Mouse (Mus musculus) hindbrain, embryonic 11.5 days (tissue): ENCODE results near the gene Tbpl1. TPM values are rescaled to one million over a fixed set of nuclear protein-coding genes. Genes with fewer than 3 reads are reported as not detected.

Experiments
- ATAC-seq: fragments of 200-750 bp; cut with Nextera tagmentation; 2 replicates; pipeline ENCODE4 v1.8.0; 2017; ENCODE audit warnings: mild to moderate bottlenecking, moderate TSS enrichment, moderate library complexity; ENCODE audit not compliant: low FRiP score
- DNase-seq: peaks from one replicate; pipeline ENCODE4 v3.0.0-alpha.2; 2015; ENCODE audit warnings: low spot score
- H3K27ac ChIP-seq: fragments of 300-500 bp; sonication (generic); 2 replicates; pipeline ENCODE4 v1.5.1; 2014; ENCODE audit warnings: mild to moderate bottlenecking, low read depth, low read length
- H3K27me3 ChIP-seq: fragments of 300-500 bp; sonication (generic); 2 replicates; pipeline ENCODE4 v1.6.1; 2014; ENCODE audit warnings: mild to moderate bottlenecking, low read length, moderate library complexity, mixed read lengths; ENCODE audit not compliant: control insufficient read depth, insufficient read depth
- H3K36me3 ChIP-seq: fragments of 300-500 bp; sonication (generic); 2 replicates; pipeline ENCODE4 v1.6.1; 2014; ENCODE audit warnings: mild to moderate bottlenecking, low read length, moderate library complexity, mixed read lengths; ENCODE audit not compliant: control insufficient read depth, insufficient read depth
- H3K4me1 ChIP-seq: fragments of 300-500 bp; sonication (generic); replicated peaks from 2 replicates; pipeline ENCODE4 v1.6.1; 2014; ENCODE audit warnings: low read length, mixed read lengths; ENCODE audit not compliant: control insufficient read depth, insufficient read depth
- H3K4me2 ChIP-seq: fragments of 300-500 bp; sonication (generic); replicated peaks from 2 replicates; pipeline ENCODE4 v1.6.1; 2014; ENCODE audit warnings: mild to moderate bottlenecking, low read depth, low read length
- H3K4me3 ChIP-seq: fragments of 300-500 bp; sonication (generic); 2 replicates; pipeline ENCODE4 v1.5.1; 2014; ENCODE audit warnings: low read depth, low read length
- H3K9ac ChIP-seq: fragments of 300-500 bp; sonication (generic); 2 replicates; pipeline ENCODE4 v1.6.1; 2014; ENCODE audit warnings: low read depth, low read length
- H3K9me3 ChIP-seq: fragments of 300-500 bp; sonication (generic); 2 replicates; pipeline ENCODE4 v1.6.1; 2016; ENCODE audit warnings: low read length; ENCODE audit not compliant: control insufficient read depth
- WGBS: fragments of 180-500 bp; shearing (Covaris S2); extraction: QIAGEN DNeasy Blood & Tissue Kit; methylation state at CpG from one replicate; pipeline ENCODE4 v1.1.7; 2014; 5-methylcytosine and 5-hydroxymethylcytosine counted together
- polyA plus RNA-seq: library from polyadenylated mRNA; unstranded; fragments of >200 nt; fragmentation: Nextera tagmentation; extraction: Ambion mirVana; gene quantifications from 2 replicates; pipeline ENCODE4 v1.2.1, GENCODE M21; 2014

The Tbpl1 gene
- polyA plus RNA-seq, 1 experiment from 2014 or later: 128 TPM

GRCm38 (mm10) chr10:22700773-22701172 is 31.0 kb downstream of the Tbpl1 start:
- Histone ChIP-seq H3K9me3 (no peaks in the 10 kb centered on the region), H3K9ac (no peak overlapping the region), H3K27ac (no peak overlapping the region), H3K27me3 (no peaks in the 10 kb centered on the region), H3K4me2 (no peak overlapping the region), H3K36me3 (no peaks in the 10 kb centered on the region), H3K4me1 (no peaks in the 10 kb centered on the region), H3K4me3 (no peak overlapping the region)
- WGBS: 75% methylated on average over 9 of the region's 9 CpGs
- DNase-seq: no peak
- ATAC-seq: no peak

- ATAC-seq (0 out of 2 replicates have a peak, but pooled peaks have one; percentile 22), DNase-seq (no peak)
- Histone ChIP-seq H3K9ac (no peak overlapping the region), H3K9me3 (no peaks in the 10 kb centered on the region), H3K4me2 (no peak overlapping the region), H3K27ac (no peak overlapping the region), H3K4me1 (no peaks in the 10 kb centered on the region), H3K4me3 (no peak overlapping the region), H3K36me3 (no peaks in the 10 kb centered on the region), H3K27me3 (no peaks in the 10 kb centered on the region)
- WGBS: 83% methylated on average over 19 of the region's 19 CpGs
Measured at GRCm38 (mm10) chr10:22699487-22700335, 32.0 kb downstream of the Tbpl1 start.

GRCm38 (mm10) chr10:22698158-22698953 is 33.4 kb downstream of the Tbpl1 start:
- Histone ChIP-seq H3K4me3 (no peak overlapping the region), H3K9me3 (no peaks in the 10 kb centered on the region), H3K36me3 (no peaks in the 10 kb centered on the region), H3K9ac (no peak overlapping the region), H3K27me3 (no peaks in the 10 kb centered on the region), H3K4me1 (no peaks in the 10 kb centered on the region), H3K27ac (no peak overlapping the region), H3K4me2 (no peak overlapping the region)
- DNase-seq (no peak), ATAC-seq (no peak)
- WGBS: 91% methylated on average over 9 of the region's 9 CpGs

- Histone ChIP-seq H3K4me2 (no peak overlapping the region), H3K4me3 (no peak overlapping the region), H3K9ac (no peak overlapping the region), H3K36me3 (no peaks in the 10 kb centered on the region), H3K4me1 (no peaks in the 10 kb centered on the region), H3K27me3 (no peaks in the 10 kb centered on the region), H3K9me3 (no peaks in the 10 kb centered on the region), H3K27ac (no peak overlapping the region)
- ATAC-seq: no peak
- 89% methylated on average over 7 of the region's 7 CpGs for WGBS
- no peak for DNase-seq
Measured at GRCm38 (mm10) chr10:22696864-22697263, 34.9 kb downstream of the Tbpl1 start.

- Histone ChIP-seq H3K27me3 (no peaks in the 10 kb centered on the region), H3K4me3 (no peak overlapping the region), H3K4me1 (no peaks in the 10 kb centered on the region), H3K36me3 (no peaks in the 10 kb centered on the region), H3K9me3 (no peaks in the 10 kb centered on the region), H3K4me2 (no peak overlapping the region), H3K9ac (no peak overlapping the region), H3K27ac (no peak overlapping the region)
- ATAC-seq (no peak), DNase-seq (no peak)
- 92% methylated on average over 9 of the region's 9 CpGs for WGBS
Measured at GRCm38 (mm10) chr10:22696236-22696635, 35.5 kb downstream of the Tbpl1 start.

GRCm38 (mm10) chr10:22675848-22676630 is 55.7 kb downstream of the Tbpl1 start:
- H3K9me3 ChIP-seq: no peaks in the 10 kb centered on the region
- no peaks in the 10 kb centered on the region for H3K27me3 ChIP-seq
- 65% methylated on average over 13 of the region's 13 CpGs for WGBS
- no peak overlapping the region for H3K4me3 ChIP-seq
- no peak overlapping the region for H3K4me2 ChIP-seq
- no peak overlapping the region for H3K9ac ChIP-seq
- H3K27ac ChIP-seq: no peak overlapping the region
- no peaks in the 10 kb centered on the region for H3K4me1 ChIP-seq
- no peak for ATAC-seq
- no peak for DNase-seq
- H3K36me3 ChIP-seq: no peaks in the 10 kb centered on the region

- H3K36me3 ChIP-seq: no peaks in the 10 kb centered on the region
- WGBS: 94% methylated on average over 8 of the region's 8 CpGs
- no peak overlapping the region for H3K4me2 ChIP-seq
- H3K27me3 ChIP-seq: no peaks in the 10 kb centered on the region
- H3K9ac ChIP-seq: no peak overlapping the region
- ATAC-seq: no peak
- no peak overlapping the region for H3K4me3 ChIP-seq
- DNase-seq: no peak
- no peak overlapping the region for H3K27ac ChIP-seq
- H3K9me3 ChIP-seq: no peaks in the 10 kb centered on the region
- H3K4me1 ChIP-seq: no peaks in the 10 kb centered on the region
Measured at GRCm38 (mm10) chr10:22674176-22674575, 57.6 kb downstream of the Tbpl1 start.

GRCm38 (mm10) chr10:22668509-22668908 is 63.2 kb downstream of the Tbpl1 start:
- ATAC-seq: no peak
- no peak overlapping the region for H3K9ac ChIP-seq
- 93% methylated on average over 13 of the region's 13 CpGs for WGBS

More at GRCm38 (mm10) chr10:22668509-22668908, 63.2 kb downstream of the Tbpl1 start:
- H3K27me3 ChIP-seq: no peaks in the 10 kb centered on the region
- H3K27ac ChIP-seq: no peak overlapping the region
- H3K9me3 ChIP-seq: no peaks in the 10 kb centered on the region
- no peak for DNase-seq
- no peaks in the 10 kb centered on the region for H3K4me1 ChIP-seq
- H3K4me2 ChIP-seq: no peak overlapping the region
- H3K4me3 ChIP-seq: no peak overlapping the region
- no peaks in the 10 kb centered on the region for H3K36me3 ChIP-seq
